Mouse (Mus musculus) hindbrain, embryonic 14.5 days (tissue): ENCODE results near the gene Zcrb1. TPM values are rescaled to one million over a fixed set of nuclear protein-coding genes. Genes with fewer than 3 reads are reported as not detected.

Source experiments
- ATAC-seq: fragments of 200-750 bp; cut with Nextera tagmentation; 2 replicates; pipeline ENCODE4 v1.8.0; 2017; ENCODE audit warnings: moderate number of reproducible peaks, mild to moderate bottlenecking, moderate TSS enrichment, moderate library complexity; ENCODE audit not compliant: low FRiP score
- DNase-seq: peaks from one replicate; pipeline ENCODE4 v3.0.0-alpha.2; 2015; ENCODE audit warnings: low spot score
- H3K27ac ChIP-seq: fragments of 300-500 bp; sonication (generic); 2 replicates; pipeline ENCODE4 v1.5.1; 2014; ENCODE audit warnings: mild to moderate bottlenecking, moderate library complexity
- H3K27me3 ChIP-seq: fragments of 300-500 bp; sonication (generic); 2 replicates; pipeline ENCODE4 v1.6.1; 2014; ENCODE audit warnings: mild to moderate bottlenecking, low read length, mixed read lengths; ENCODE audit not compliant: control insufficient read depth, insufficient read depth
- H3K36me3 ChIP-seq: fragments of 300-500 bp; sonication (generic); replicated peaks from 2 replicates; pipeline ENCODE4 v1.6.1; 2014; ENCODE audit not compliant: control insufficient read depth, insufficient read depth
- H3K4me1 ChIP-seq: fragments of 300-500 bp; sonication (generic); replicated peaks from 2 replicates; pipeline ENCODE4 v1.6.1; 2014; ENCODE audit warnings: antibody characterized with exemption, low read length, mixed read lengths; ENCODE audit not compliant: control insufficient read depth, insufficient read depth
- H3K4me2 ChIP-seq: fragments of 300-500 bp; sonication (generic); replicated peaks from 2 replicates; pipeline ENCODE4 v1.6.1; 2014; ENCODE audit warnings: mild to moderate bottlenecking, moderate library complexity
- H3K4me3 ChIP-seq: fragments of 300-500 bp; sonication (generic); replicated peaks from 2 replicates; pipeline ENCODE4 v1.5.1; 2014; ENCODE audit warnings: mild to moderate bottlenecking, low read length
- H3K9ac ChIP-seq: fragments of 300-500 bp; sonication (generic); 2 replicates; pipeline ENCODE4 v1.6.1; 2014
- H3K9me3 ChIP-seq: fragments of 300-500 bp; sonication (generic); 2 replicates; pipeline ENCODE4 v1.6.1; 2016; ENCODE audit warnings: low read length; ENCODE audit not compliant: control insufficient read depth
- whole genome bisulfite sequencing: fragments of 180-500 bp; shearing (Covaris S2); extraction: QIAGEN DNeasy Blood & Tissue Kit; methylation state at CpG from one replicate; pipeline ENCODE4 v1.1.7; 2014; 5-methylcytosine and 5-hydroxymethylcytosine counted together
- polyA plus RNA-seq: library from polyadenylated mRNA; unstranded; fragments of >200 nt; fragmentation: Nextera tagmentation; extraction: Ambion mirVana; gene quantifications from 2 replicates; pipeline ENCODE4 v1.2.1, GENCODE M21; 2014

The Zcrb1 gene
- polyA plus RNA-seq = 147 and 164 TPM in 2 replicates

GRCm38 (mm10) chr15:93397826-93398698, at the start of gene Zcrb1, which contains the start of gene Pphln1:
Gene Zcrb1, minus strand, starts transcription at chr15:93398334.
Gene Pphln1, plus strand, starts transcription at chr15:93398350.
- no peaks in the 10 kb centered on the region for H3K27me3 ChIP-seq
- H3K4me2 ChIP-seq = peak within 1 kb of the TSS; percentile 90
- DNase-seq (peak; percentile 94), ATAC-seq (peak; percentile 96)
- no peaks in the 10 kb centered on the region for H3K9me3 ChIP-seq
- peaks cover 27% of the 10 kb centered on the region for H3K36me3 ChIP-seq
- under 1% methylated on average over 82 of the region's 100 CpGs for WGBS
- H3K4me3 ChIP-seq = peak within 1 kb of the TSS; percentile 100
- H3K9ac ChIP-seq = peak within 1 kb of the TSS; percentile 96
- H3K4me1 ChIP-seq = peaks cover 35% of the 10 kb centered on the region
- peak within 1 kb of the TSS; percentile 89 for H3K27ac ChIP-seq

- Histone ChIP-seq H3K4me2 (no peak overlapping the region), H3K27ac (no peak overlapping the region), H3K4me3 (no peak overlapping the region), H3K4me1 (no peaks in the 10 kb centered on the region), H3K36me3 (peaks cover 27% of the 10 kb centered on the region), H3K9ac (no peak overlapping the region), H3K9me3 (no peaks in the 10 kb centered on the region), H3K27me3 (no peaks in the 10 kb centered on the region)
- no peak for DNase-seq
- 95% methylated on average over 6 of the region's 6 CpGs for WGBS
- no peak for ATAC-seq
Observed at GRCm38 (mm10) chr15:93443676-93444075, 45.5 kb upstream of the Zcrb1 start.

- no peak overlapping the region for H3K27ac ChIP-seq
- 95% methylated on average over 4 of the region's 4 CpGs for WGBS
- no peak for ATAC-seq
Observed at GRCm38 (mm10) chr15:93442271-93442670, 44.1 kb upstream of the Zcrb1 start.

GRCm38 (mm10) chr15:93438663-93439062, 40.5 kb upstream of the Zcrb1 start:
- no peaks in the 10 kb centered on the region for H3K9me3 ChIP-seq
- ATAC-seq (no peak), DNase-seq (peak; percentile 79)
- 0 out of 2 replicates have a peak overlapping the region, but pooled peaks have one; percentile 28 for H3K9ac ChIP-seq
- H3K4me2 ChIP-seq = no peak overlapping the region
- H3K4me3 ChIP-seq = no peak overlapping the region
- H3K27me3 ChIP-seq = no peaks in the 10 kb centered on the region
- 44% methylated on average over 5 of the region's 5 CpGs for WGBS
- H3K4me1 ChIP-seq = no peaks in the 10 kb centered on the region
- H3K36me3 ChIP-seq = peaks cover 25% of the 10 kb centered on the region
- H3K27ac ChIP-seq = no peak overlapping the region

More at GRCm38 (mm10) chr15:93442271-93442670, 44.1 kb upstream of the Zcrb1 start:
- DNase-seq = no peak
- Histone ChIP-seq H3K36me3 (peaks cover 27% of the 10 kb centered on the region), H3K4me2 (no peak overlapping the region), H3K27me3 (no peaks in the 10 kb centered on the region), H3K4me3 (no peak overlapping the region), H3K9me3 (no peaks in the 10 kb centered on the region), H3K9ac (no peak overlapping the region), H3K4me1 (no peaks in the 10 kb centered on the region)

GRCm38 (mm10) chr15:93435998-93436397, 37.9 kb upstream of the Zcrb1 start:
- Histone ChIP-seq H3K4me1 (no peaks in the 10 kb centered on the region), H3K4me3 (no peak overlapping the region), H3K4me2 (no peak overlapping the region), H3K9me3 (no peaks in the 10 kb centered on the region), H3K36me3 (0 out of 2 replicates have a peak, but pooled peaks cover under 1% of the 10 kb centered on the region), H3K9ac (no peak overlapping the region), H3K27me3 (no peaks in the 10 kb centered on the region), H3K27ac (no peak overlapping the region)
- ATAC-seq (no peak), DNase-seq (no peak)
- WGBS = 89% methylated on average over 12 of the region's 12 CpGs

- WGBS = 54% methylated on average over 11 of the region's 11 CpGs
- no peak for ATAC-seq
- no peak overlapping the region for H3K9ac ChIP-seq
Observed at GRCm38 (mm10) chr15:93433811-93434210, 35.7 kb upstream of the Zcrb1 start.

GRCm38 (mm10) chr15:93422537-93422936, 24.4 kb upstream of the Zcrb1 start:
- H3K27me3 ChIP-seq = no peaks in the 10 kb centered on the region
- H3K4me2 ChIP-seq = no peak overlapping the region
- DNase-seq (no peak), ATAC-seq (no peak)
- no peak overlapping the region for H3K27ac ChIP-seq
- no peaks in the 10 kb centered on the region for H3K9me3 ChIP-seq
- peaks cover 7% of the 10 kb centered on the region for H3K36me3 ChIP-seq
- H3K4me3 ChIP-seq = no peak overlapping the region
- WGBS = 96% methylated on average over 1 of the region's 1 CpGs
- no peaks in the 10 kb centered on the region for H3K4me1 ChIP-seq
- H3K9ac ChIP-seq = no peak overlapping the region

More at GRCm38 (mm10) chr15:93433811-93434210, 35.7 kb upstream of the Zcrb1 start:
- Histone ChIP-seq H3K9me3 (no peaks in the 10 kb centered on the region), H3K27me3 (no peaks in the 10 kb centered on the region), H3K36me3 (no peaks in the 10 kb centered on the region), H3K27ac (no peak overlapping the region), H3K4me2 (no peak overlapping the region), H3K4me3 (no peak overlapping the region), H3K4me1 (no peaks in the 10 kb centered on the region)
- no peak for DNase-seq

GRCm38 (mm10) chr15:93420596-93420995, 22.5 kb upstream of the Zcrb1 start:
- no peaks in the 10 kb centered on the region for H3K27me3 ChIP-seq
- H3K4me1 ChIP-seq = no peaks in the 10 kb centered on the region
- H3K36me3 ChIP-seq = peaks cover 5% of the 10 kb centered on the region
- no peaks in the 10 kb centered on the region for H3K9me3 ChIP-seq
- 89% methylated on average over 7 of the region's 7 CpGs for WGBS
- H3K4me3 ChIP-seq = no peak overlapping the region
- ATAC-seq = no peak
- no peak overlapping the region for H3K4me2 ChIP-seq
- no peak overlapping the region for H3K9ac ChIP-seq
- H3K27ac ChIP-seq = no peak overlapping the region
- DNase-seq = no peak

- peaks cover 6% of the 10 kb centered on the region for H3K36me3 ChIP-seq
- ATAC-seq (no peak), DNase-seq (no peak)
- H3K4me2 ChIP-seq = no peak overlapping the region
- no peak overlapping the region for H3K9ac ChIP-seq
- no peaks in the 10 kb centered on the region for H3K27me3 ChIP-seq
- WGBS = 96% methylated on average over 6 of the region's 6 CpGs
- no peaks in the 10 kb centered on the region for H3K9me3 ChIP-seq
- no peak overlapping the region for H3K27ac ChIP-seq
- no peaks in the 10 kb centered on the region for H3K4me1 ChIP-seq
- H3K4me3 ChIP-seq = no peak overlapping the region
Observed at GRCm38 (mm10) chr15:93416300-93416699, 18.2 kb upstream of the Zcrb1 start.
